Mouse (Mus musculus): ENCODE results near the gene Crtc1. TPM values are rescaled to one million over a fixed set of nuclear protein-coding genes. Genes with fewer than 3 reads are reported as not detected.

The Crtc1 gene
- total RNA-seq, 2 experiments from 2014 or later = 2.3 to 7.4 TPM

GRCm38 (mm10) chr8:70464162-70464561 lies 24.8 kb upstream of the Crtc1 start:
- ATAC-seq (replicated peaks; ENCODE audit: poor library complexity, severe bottlenecking) = no peak

GRCm38 (mm10) chr8:70463306-70463705 lies 23.9 kb upstream of the Crtc1 start:
- ATAC-seq (replicated peaks; ENCODE audit: poor library complexity, severe bottlenecking) = no peak

- no peak for ATAC-seq (replicated peaks; ENCODE audit: poor library complexity, severe bottlenecking)
These were observed 23.1 kb upstream of the Crtc1 start for GRCm38 (mm10) chr8:70462516-70462813.

DNA sequence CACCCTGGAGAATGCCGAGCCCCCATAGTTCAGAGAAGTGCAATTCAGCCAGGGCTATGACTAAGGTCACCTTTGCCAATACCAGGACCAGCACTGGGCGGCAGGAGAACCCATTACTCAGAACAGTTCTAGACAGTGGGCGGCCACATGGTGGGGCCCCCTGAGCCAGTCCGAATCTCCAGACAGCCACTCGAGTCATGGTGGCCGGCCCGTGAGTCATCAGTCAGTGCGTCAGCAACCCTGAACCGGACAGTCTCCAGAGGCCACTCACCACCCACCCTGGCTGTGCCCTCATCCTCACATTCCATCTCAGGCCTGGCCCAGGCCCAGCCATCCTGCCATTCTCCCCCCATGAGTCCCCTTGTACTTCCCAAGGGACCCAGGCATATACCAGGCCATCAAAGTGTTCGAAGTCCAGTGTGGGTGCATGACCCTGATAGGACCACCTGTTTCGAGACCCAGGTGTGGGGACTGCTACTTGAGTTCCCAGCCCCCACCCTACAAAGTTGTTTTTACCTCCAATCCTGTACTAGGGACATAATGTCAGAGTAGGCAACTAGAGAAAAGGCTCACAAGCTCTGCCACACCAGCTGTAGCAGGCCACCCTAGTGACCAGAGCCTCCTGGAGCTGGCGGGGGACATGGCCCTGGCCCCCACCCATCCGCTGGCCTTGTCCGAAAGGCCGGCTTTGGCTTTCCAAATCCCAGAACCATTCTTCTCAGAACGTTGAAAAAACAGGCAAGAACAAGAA lies 22.6 kb upstream of the Crtc1 start:
- no peak for ATAC-seq (replicated peaks; ENCODE audit: poor library complexity, severe bottlenecking)

DNA sequence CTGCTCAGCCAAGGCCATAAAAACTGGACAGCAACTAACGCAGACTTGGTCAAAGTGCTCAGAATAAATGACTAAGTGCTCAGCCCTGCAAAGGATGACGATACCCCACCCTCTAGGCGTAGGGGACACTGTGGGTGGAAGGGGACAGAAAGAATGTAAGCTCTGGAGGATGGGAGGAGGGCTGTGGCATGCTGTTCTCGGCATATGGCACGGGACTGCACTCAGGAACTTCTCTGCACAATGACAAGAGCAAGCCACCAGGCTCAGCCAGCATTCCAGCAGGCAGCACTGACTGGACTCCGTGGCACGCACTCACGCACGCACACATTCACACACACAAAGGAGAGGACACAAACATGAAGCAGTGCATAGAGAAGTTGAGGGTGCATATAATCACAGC lies 21.2 kb upstream of the Crtc1 start:
- ATAC-seq (replicated peaks; ENCODE audit: poor library complexity, severe bottlenecking) = no peak

DNA sequence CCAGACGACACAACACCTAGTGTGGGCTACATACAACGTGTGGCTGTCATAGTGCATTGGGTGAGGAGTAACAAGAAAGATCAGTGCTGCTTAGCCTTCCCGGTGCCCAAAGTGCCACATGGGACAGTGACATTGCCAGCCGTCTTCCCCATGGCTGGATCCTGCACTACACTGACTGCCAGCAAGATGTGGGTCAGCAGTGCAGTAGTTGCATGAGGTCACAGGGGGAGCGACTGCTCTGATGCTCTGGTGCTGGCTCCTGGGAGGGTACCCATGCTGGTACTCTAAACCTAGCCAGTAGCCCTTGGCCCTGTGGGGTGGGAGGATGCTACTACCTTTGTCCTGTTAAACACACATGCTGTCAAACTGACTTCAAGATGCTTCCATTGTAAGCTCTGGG lies 20.8 kb upstream of the Crtc1 start:
- ATAC-seq (replicated peaks; ENCODE audit: poor library complexity, severe bottlenecking) = no peak

- no peak for ATAC-seq (replicated peaks; ENCODE audit: poor library complexity, severe bottlenecking)
These were observed 20.3 kb upstream of the Crtc1 start for GRCm38 (mm10) chr8:70459636-70460035.

GRCm38 (mm10) chr8:70458462-70458861 lies 19.1 kb upstream of the Crtc1 start:
- ATAC-seq (replicated peaks; ENCODE audit: poor library complexity, severe bottlenecking) = no peak

DNA sequence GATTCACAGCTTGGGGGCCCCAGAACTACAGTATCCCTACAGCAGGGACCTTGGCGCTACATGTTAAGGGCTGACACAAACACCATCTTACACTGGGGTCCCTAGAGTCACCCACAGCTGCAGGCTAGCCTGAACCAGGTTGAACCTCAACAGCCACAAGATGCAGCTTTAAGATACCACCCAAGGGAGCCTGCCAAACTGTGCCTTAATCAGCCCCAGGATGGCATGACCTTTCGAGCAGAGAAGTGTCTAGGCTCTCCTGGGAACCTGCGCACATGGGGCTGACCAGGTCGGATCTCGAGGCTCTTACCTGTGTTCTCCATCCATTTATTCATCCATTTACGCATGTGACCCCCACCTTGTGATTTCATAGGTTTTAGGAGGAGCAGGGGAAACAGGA lies 18.5 kb upstream of the Crtc1 start:
- ATAC-seq (replicated peaks; ENCODE audit: poor library complexity, severe bottlenecking) = no peak

DNA sequence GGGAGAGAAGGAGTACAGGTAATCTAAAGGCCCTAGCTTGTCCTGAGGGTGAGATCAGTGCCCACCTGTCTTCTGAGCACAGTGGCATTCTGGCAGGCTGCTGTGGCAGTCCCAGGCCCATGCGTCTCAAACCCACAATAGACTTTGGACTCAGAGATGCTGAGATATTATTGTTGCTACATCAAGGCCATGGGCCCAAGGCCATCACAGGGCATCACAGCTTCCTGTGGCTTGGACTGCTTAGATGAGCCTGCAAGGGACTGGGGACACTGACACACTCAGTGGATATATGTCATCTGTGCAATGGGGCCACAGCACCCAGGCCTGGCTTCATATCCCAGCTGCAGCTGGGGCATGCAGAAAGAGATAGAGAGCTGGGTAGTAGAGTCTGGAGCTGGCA lies 17.6 kb upstream of the Crtc1 start:
- no peak for ATAC-seq (replicated peaks; ENCODE audit: poor library complexity, severe bottlenecking)

- no peak for ATAC-seq (replicated peaks; ENCODE audit: poor library complexity, severe bottlenecking)
These were observed 14.5 kb upstream of the Crtc1 start for GRCm38 (mm10) chr8:70453852-70454251.

DNA sequence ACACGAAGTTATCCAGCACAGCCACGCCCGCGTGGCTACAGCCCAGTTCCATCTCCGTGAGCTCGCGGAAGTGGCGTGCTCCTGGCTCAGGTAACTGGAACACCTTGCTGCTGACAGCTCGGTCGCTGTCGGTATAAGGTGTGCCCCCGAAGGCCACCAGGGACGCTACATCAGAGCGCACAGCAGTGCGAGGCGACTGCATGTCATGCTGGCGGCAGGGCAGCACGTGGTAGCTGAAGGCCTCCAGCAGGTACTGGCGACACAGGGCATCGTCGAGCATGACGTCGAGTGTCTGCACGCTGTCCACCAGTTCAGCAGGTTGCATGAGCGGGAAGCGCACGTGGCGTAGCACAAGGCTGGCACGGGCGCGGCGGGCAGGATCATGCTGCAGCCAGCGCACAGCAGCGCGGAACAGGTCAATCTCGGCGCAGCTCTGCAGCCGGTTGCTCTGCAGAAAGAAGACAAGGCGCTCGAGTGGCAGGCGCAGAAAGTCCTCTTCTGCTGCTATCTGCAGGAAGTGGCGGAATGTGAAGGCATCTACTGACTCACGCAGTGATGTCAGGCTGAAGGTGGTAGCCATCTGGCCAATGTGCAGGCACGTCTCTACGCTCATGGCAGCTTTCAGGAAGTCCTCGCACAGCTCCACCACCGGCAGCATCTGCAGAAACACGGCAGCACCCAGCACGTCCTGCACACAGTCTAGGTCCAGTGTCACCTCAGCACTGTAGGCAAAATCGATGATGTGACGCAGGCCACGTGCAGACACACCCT lies 13.0 kb upstream of the Crtc1 start:
- ATAC-seq (replicated peaks; ENCODE audit: poor library complexity, severe bottlenecking) = no peak

- ATAC-seq (replicated peaks; ENCODE audit: poor library complexity, severe bottlenecking) = no peak
These were observed 8.5 kb upstream of the Crtc1 start for GRCm38 (mm10) chr8:70447639-70448420.

DNA sequence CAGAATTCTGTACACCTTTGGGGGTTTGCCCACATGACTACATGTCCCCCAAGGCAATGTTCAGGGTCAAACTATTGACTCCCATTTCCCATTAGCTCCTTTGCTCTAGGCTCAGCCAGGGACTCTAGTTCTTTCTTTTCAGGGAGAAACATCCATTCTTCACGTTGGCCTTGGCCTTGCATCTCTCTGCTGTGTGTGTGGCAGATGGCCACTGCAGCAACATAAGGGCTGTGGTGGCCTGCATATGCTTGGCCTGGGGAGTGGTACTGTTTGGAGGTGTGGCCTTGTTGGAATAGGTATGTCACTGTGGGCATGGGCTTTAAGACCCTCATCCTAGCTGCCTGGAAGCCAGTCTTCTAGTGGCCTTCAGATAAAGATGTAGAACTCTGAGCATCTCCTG lies 6.6 kb upstream of the Crtc1 start:
- no peak for ATAC-seq (replicated peaks; ENCODE audit: poor library complexity, severe bottlenecking)

DNA sequence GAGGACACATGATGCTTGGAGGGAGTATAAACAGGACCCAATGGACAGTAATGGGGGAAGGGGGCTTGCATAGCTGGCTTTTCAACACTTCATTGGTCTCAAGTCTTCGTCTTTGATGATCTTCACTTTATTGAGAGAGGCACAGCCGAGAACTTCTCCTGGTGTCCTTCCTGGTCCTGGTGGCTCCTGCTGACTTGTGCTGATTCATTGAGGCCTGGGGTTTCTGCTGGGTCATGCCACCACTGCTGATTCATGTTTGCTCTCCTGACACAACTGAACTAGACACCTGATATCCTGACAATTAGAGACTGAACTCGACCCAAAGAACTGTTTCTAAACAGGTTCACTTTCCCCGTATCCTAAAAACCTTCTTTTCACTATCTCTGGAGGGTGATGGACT lies 3.9 kb upstream of the Crtc1 start:
- ATAC-seq (replicated peaks; ENCODE audit: poor library complexity, severe bottlenecking) = no peak

DNA sequence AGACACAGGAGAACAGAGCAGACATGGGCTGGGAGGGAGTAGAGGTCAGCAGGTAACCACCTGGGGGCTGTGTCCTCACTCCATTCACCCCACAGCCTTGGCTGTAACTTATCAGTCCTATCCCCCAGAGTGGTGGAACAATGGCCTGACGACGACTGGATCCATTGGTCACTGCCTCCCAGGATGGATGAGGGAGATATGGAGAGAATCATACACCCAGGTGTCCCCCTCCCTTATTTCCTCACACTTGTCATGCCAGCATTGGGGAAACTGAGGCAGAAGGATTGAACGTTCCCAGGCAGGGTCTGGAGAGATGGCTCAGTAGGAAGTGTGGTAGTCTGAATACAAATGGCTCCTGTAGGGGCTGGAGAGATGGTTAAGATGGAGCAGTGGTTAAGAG lies 2.2 kb upstream of the Crtc1 start:
- no peak for ATAC-seq (replicated peaks; ENCODE audit: poor library complexity, severe bottlenecking)

- ATAC-seq (replicated peaks; ENCODE audit: poor library complexity, severe bottlenecking) = no peak
These were observed 867 bp upstream of the Crtc1 start for GRCm38 (mm10) chr8:70440246-70440645.

GRCm38 (mm10) chr8:70439848-70440179 lies 435 bp upstream of the Crtc1 start:
- ATAC-seq (replicated peaks; ENCODE audit: poor library complexity, severe bottlenecking) = no peak

DNA sequence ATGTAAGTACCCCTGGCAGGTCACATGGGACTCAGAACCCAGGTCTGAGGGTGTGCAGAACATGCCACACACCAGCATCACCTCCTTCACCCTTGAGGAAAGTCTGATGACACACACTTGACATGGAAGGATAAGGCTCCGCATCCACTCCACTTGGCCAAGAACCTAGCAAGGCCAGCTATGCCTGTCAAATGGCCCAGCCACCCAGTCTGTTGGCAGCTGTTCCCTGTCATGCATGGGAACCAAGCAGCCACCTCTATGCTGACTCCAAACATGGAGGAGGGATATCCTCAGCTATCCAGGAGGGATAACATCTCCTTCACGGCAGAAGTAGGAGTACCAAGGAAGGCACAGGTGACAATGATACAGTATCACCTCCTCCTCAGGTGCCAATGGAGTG lies 956 bp downstream of the Crtc1 start:
- ATAC-seq (replicated peaks; ENCODE audit: poor library complexity, severe bottlenecking) = no peak

DNA sequence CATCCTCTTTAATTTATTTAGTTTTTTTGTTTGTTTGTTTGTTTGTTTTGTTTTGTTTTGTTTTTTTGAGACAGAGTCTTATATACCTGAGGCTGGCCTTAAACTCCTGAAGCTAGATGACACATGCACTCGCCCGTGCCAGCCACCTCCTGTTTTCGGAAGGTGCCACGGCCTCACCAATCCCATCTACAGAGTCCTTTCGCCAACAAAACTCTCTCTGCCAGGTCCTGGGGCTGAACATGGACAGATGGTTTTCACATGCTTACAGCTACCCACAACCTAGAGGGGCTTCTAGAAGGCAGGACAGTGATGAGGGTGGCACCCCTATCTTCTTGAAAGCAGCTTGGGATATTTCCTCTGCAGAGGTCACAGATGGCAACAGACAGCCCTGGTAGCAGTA lies 4.2 kb downstream of the Crtc1 start:
- ATAC-seq (replicated peaks; ENCODE audit: poor library complexity, severe bottlenecking) = no peak

- no peak for ATAC-seq (replicated peaks; ENCODE audit: poor library complexity, severe bottlenecking)
These were observed 6.3 kb downstream of the Crtc1 start for GRCm38 (mm10) chr8:70432991-70433536.
